Mouse (Mus musculus) liver, embryonic 14.5 days (tissue): ENCODE measurements around the gene Agps. TPM values are rescaled to one million over a fixed set of nuclear protein-coding genes. Genes with fewer than 3 reads are reported as not detected.
"Not testable (repeated sequence)": the region's sequence is repeated elsewhere in the genome, so short reads cannot be mapped to it uniquely, and the experiment has no call there.

ENCODE experiments used
- ATAC-seq: fragments of 200-750 bp; cut with Nextera tagmentation; 2 replicates; pipeline ENCODE4 v1.8.0; 2017; ENCODE audit warnings: moderate number of reproducible peaks, mild to moderate bottlenecking, moderate library complexity; ENCODE audit not compliant: insufficient read depth
- DNase-seq, 3 experiments: peaks; one replicate each; pipeline ENCODE4 v3.0.0-alpha.2; 2012 to 2013; ENCODE audit warnings: low read depth in 3 of 3, low spot score in 3 of 3
- H3K27ac ChIP-seq: fragments of 300-500 bp; sonication (generic); 2 replicates; pipeline ENCODE4 v1.5.1; 2014; ENCODE audit warnings: moderate library complexity, mild to moderate bottlenecking, control low read depth, inconsistent platforms
- H3K27me3 ChIP-seq: fragments of 300-500 bp; sonication (generic); 2 replicates; pipeline ENCODE4 v1.6.1; 2014; ENCODE audit warnings: mild to moderate bottlenecking, low read length, moderate library complexity; ENCODE audit not compliant: control insufficient read depth, insufficient read depth
- H3K36me3 ChIP-seq: fragments of 300-500 bp; sonication (generic); replicated peaks from 2 replicates; pipeline ENCODE4 v1.6.1; 2014; ENCODE audit warnings: low read depth; ENCODE audit not compliant: control insufficient read depth, insufficient read depth
- H3K4me1 ChIP-seq, 2 experiments: fragments of 200-500 bp in 1 of 2; fragments of 300-500 bp in 1 of 2; sonication (generic) in 1 of 2; replicated peaks; 2 replicates each; pipeline ENCODE4 v1.6.1; 2012 to 2014; ENCODE audit warnings: antibody characterized with exemption in 1 of 2, inconsistent platforms in 1 of 2, low read length in 1 of 2; ENCODE audit not compliant: control insufficient read depth in 2 of 2, insufficient read depth in 2 of 2
- H3K4me2 ChIP-seq: fragments of 300-500 bp; sonication (generic); 2 replicates; pipeline ENCODE4 v1.6.1; 2014; ENCODE audit warnings: low read depth, mild to moderate bottlenecking, control low read depth, moderate library complexity
- H3K4me3 ChIP-seq, 2 experiments: fragments of 200-500 bp in 1 of 2; fragments of 300-500 bp in 1 of 2; sonication (generic) in 1 of 2; 2 replicates each; pipeline ENCODE4 v1.5.1; 2012 to 2014; ENCODE audit warnings: low read depth in 2 of 2, low read length in 2 of 2, mild to moderate bottlenecking in 2 of 2, control low read depth in 1 of 2, inconsistent platforms in 1 of 2, moderate library complexity in 1 of 2; ENCODE audit not compliant: insufficient read depth in 1 of 2
- H3K9ac ChIP-seq: fragments of 300-500 bp; sonication (generic); replicated peaks from 2 replicates; pipeline ENCODE4 v1.6.1; 2014; ENCODE audit warnings: mild to moderate bottlenecking, control low read depth, moderate library complexity
- H3K9me3 ChIP-seq: fragments of 300-500 bp; sonication (generic); 2 replicates; pipeline ENCODE4 v1.6.1; 2016; ENCODE audit warnings: low read length, mixed read lengths; ENCODE audit not compliant: control insufficient read depth
- CTCF ChIP-seq: IDR thresholded peaks from 2 replicates; pipeline ENCODE4 v1.5.1; 2016; ENCODE audit warnings: antibody characterized with exemption, low read depth, control low read depth
- EP300 ChIP-seq: IDR thresholded peaks from 2 replicates; pipeline ENCODE4 v1.6.1; 2016; ENCODE audit warnings: antibody characterized with exemption, low read depth
- WGBS: fragments of 180-500 bp; shearing (Covaris S2); extraction: QIAGEN DNeasy Blood & Tissue Kit; methylation state at CpG from one replicate; pipeline ENCODE4 v1.1.7; 2014; ENCODE audit not compliant: insufficient replicate concordance; 5-methylcytosine and 5-hydroxymethylcytosine counted together
- polyA plus RNA-seq, 2 experiments: library from polyadenylated mRNA; depleted of rRNA in 1 of 2; stranded (reverse) in 1 of 2; unstranded in 1 of 2; fragments of >200 nt; fragmentation: Nextera tagmentation in 1 of 2; extraction: Ambion mirVana in 1 of 2; gene quantifications; 2 replicates each; pipeline versions ENCODE4 v1.2.1 to v1.2.3; 2012 to 2014

The Agps gene
- polyA plus RNA-seq, 2 experiments: 5.6 to 13.8 TPM

DNA sequence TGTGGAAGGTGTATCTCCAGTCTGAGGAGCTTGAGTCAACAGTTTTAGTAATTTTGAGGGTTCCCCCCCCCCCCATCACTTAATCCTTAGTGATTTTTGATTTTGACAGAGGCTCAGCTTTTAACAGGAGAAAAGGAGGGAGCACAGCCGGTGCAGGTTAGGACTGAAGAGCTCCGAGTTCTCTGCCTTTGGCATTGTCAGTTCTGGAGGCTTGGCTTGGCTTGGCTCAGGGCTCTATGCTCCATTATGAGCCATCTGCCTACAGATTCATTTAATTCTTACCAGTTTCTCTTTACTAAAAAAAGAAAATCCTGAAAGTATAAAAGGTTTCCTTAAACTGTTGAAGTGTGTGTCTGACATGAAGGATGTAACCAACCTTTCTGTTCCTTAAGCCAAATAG, 97.2 kb downstream of the Agps start:
- Histone ChIP-seq H3K27me3 (no peaks in the 10 kb centered on the region), H3K27ac (no peak overlapping the region), H3K4me2 (no peak overlapping the region), H3K36me3 (peaks cover 6% of the 10 kb centered on the region; the same call in 1 of the 2 replicates), H3K9ac (no peak overlapping the region), H3K4me3 (no peak overlapping the region), H3K4me1 (no peaks in the 10 kb centered on the region), H3K9me3 (no peaks in the 10 kb centered on the region)
- TF ChIP-seq CTCF (no peak), EP300 (no peak)
- DNase-seq: no peak
- no peak for ATAC-seq
- 75% methylated on average over 2 of the region's 2 CpGs for WGBS

DNA sequence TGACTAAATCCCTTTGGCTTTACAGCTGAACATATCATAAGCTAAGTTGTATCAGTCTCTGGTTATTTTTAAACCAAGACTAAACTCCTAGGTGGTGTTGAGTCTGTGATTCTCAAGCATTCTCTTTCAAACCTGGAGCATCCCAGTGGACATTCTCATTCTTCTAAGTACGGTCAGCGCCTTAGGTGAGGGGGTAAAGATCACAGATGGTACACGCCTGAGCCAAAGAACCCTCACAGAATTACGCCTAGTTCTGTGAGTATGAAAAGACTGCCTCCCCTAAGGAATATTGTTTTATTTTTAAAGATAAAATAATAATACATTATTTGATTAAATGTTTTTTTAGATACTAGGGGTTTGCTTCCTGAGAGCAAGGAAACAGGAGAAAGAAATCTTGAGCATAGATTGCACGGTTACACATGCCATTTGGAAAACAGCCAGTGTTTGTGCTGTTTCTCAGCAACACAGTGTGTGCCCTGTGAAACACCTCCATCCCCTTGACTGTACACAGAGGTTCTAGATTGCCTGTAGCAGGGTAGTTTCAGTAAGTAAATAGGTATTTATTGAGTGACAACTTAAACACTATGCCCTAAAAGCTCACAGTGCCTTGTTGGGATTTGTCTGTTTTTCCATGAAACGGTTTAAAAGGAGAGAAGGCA, 97.9 kb downstream of the Agps start:
- Histone ChIP-seq H3K9me3 (no peaks in the 10 kb centered on the region), H3K27ac (no peak overlapping the region), H3K36me3 (peaks cover 6% of the 10 kb centered on the region; the same call in 1 of the 2 replicates), H3K4me2 (no peak overlapping the region), H3K9ac (no peak overlapping the region), H3K4me1 (no peaks in the 10 kb centered on the region), H3K4me3 (no peak overlapping the region), H3K27me3 (no peaks in the 10 kb centered on the region)
- TF ChIP-seq EP300 (no peak), CTCF (no peak)
- ATAC-seq (no peak), DNase-seq (no peak)
- WGBS: 79% methylated on average over 6 of the region's 6 CpGs

DNA sequence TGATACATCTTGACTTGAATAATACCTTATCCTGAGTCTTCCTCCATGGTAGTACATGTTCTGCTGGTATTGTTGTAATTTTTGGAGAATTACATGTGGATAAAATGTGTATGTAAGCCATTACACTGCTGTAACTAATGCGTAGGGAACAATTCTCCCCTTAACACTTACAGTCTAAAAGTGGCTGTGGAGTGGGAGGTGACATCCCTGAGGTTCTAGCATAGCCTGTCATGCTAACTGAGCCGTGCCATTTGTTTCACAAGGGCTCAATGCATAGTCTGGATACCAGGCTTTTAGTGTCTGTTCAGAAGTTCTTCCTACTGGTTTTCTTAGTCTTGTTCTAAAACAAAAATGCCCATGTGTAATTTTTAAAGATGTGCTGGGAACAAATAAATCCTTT, 99.0 kb downstream of the Agps start:
- Histone ChIP-seq H3K27ac (no peak overlapping the region), H3K4me1 (no peaks in the 10 kb centered on the region), H3K36me3 (peaks cover 6% of the 10 kb centered on the region; the same call in 1 of the 2 replicates), H3K4me3 (no peak overlapping the region), H3K9ac (no peak overlapping the region), H3K4me2 (no peak overlapping the region), H3K9me3 (no peaks in the 10 kb centered on the region), H3K27me3 (no peaks in the 10 kb centered on the region)
- ATAC-seq (no peak), DNase-seq (no peak)
- no peak for TF ChIP-seq EP300
- TF ChIP-seq CTCF: no peak
- WGBS: 80% methylated on average over 2 of the region's 2 CpGs

DNA sequence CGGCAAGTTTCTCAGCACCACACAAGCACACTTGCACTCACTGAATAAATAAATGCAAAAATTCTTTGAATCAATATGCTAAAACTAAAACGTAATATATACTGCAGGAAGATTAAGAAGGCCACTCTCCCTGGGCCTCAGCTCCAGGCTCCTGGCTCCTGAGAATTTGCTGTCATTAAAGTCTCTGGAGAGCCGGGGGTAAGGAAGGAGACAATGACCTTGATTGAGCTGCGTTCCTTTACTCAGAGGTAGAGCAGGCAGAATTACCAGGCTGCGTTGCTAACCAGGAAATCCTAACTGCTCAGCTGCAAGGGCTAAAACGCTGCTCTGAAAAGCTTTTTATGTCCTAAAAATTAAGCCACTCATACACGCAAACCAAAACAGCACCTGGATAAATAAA, 101.6 kb downstream of the Agps start:
- no peak overlapping the region for H3K9ac ChIP-seq
- H3K9me3 ChIP-seq: no peaks in the 10 kb centered on the region
- peaks cover 0 to 2% of the 10 kb centered on the region in 2 experiments; a peak in 1 of 4 replicates for H3K4me1 ChIP-seq
- H3K4me3 ChIP-seq: no peak overlapping the region
- 52% methylated on average over 7 of the region's 7 CpGs for WGBS
- no peaks in the 10 kb centered on the region; the same call in 1 of the 2 replicates for H3K36me3 ChIP-seq
- no peak overlapping the region for H3K27ac ChIP-seq
- no peak for ATAC-seq
- H3K27me3 ChIP-seq: no peaks in the 10 kb centered on the region
- no peak for DNase-seq
- TF ChIP-seq CTCF (no peak), EP300 (no peak)
- no peak overlapping the region for H3K4me2 ChIP-seq

DNA sequence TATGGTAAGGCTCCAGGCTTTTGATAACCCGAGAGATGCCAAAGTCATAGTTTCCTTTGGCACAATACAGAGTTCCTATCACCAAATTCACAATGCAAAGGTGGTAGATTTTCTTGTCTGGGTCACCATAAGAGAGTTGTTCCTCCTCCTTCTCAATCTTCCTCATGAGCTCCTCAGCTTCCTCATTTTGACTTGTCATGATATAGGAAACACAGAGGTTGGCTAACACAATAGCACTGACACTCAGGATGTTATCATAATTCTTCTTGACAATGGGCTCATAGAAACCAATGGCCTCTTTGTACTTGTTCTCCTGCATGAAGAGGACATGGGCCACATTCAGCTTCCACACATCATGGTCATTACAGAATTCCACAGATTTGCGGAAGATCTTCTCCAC, 104.7 kb downstream of the Agps start:
- not testable (repeated sequence) for H3K27me3 ChIP-seq, H3K27ac ChIP-seq, H3K4me3 ChIP-seq, H3K9ac ChIP-seq, H3K9me3 ChIP-seq, H3K4me1 ChIP-seq, ATAC-seq, H3K36me3 ChIP-seq, H3K4me2 ChIP-seq, DNase-seq
- WGBS: 76% methylated on average over 2 of the region's 2 CpGs

DNA sequence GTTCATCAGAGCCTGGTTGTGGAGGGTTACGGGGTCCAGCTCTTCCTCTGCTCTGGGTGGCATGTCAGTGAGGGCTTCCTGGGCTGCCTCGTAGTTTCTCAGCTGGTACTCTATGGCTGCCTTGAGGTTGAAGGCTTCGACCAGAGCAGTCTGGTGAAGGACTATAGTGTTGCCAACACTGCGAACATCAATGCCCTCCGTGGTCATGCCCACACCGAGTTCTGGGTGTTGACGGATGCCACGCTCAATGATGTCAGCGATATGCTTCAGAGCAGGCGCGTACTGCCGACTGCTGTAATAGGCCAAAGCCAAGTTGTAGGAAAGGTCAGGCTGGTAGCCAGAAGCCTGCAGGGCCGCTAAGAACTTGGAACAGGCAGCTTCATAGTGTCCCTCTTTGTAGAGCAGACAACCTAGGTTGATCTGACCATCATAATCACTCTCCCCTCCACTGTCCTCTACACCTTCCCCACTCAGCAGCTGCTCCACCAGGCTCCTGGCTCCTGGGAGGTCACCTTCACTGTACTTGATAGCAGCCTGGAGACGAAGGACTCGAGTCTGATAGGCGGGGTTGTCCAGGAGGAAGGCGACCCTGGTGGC, 105.6 kb downstream of the Agps start:
- not testable (repeated sequence) for ATAC-seq, H3K9ac ChIP-seq

More for the DNA sequence above, 105.6 kb downstream of the Agps start:
- not testable (repeated sequence) for H3K27me3 ChIP-seq, H3K9me3 ChIP-seq, DNase-seq, H3K36me3 ChIP-seq, H3K4me1 ChIP-seq, H3K27ac ChIP-seq
- Histone ChIP-seq H3K4me2 (peak overlapping the region; percentile 83), H3K4me3 (peak overlapping the region; percentile 70 to 93)
- 72% methylated on average over 14 of the region's 17 CpGs for WGBS
